Mouse (Mus musculus) midbrain, embryonic 12.5 days (tissue): ENCODE data around the gene Grik4. TPM values are rescaled to one million over a fixed set of nuclear protein-coding genes. Genes with fewer than 3 reads are reported as not detected.
A peak's percentile ranks its signal among the peaks of the same experiment; 100 is the strongest.
"Not testable (repeated sequence)": the region's sequence is repeated elsewhere in the genome, so short reads cannot be mapped to it uniquely, and the experiment has no call there.

Experiments used
- ATAC-seq: fragments of 200-750 bp; cut with Nextera tagmentation; 2 replicates; pipeline ENCODE4 v1.8.0; 2017; ENCODE audit warnings: low read depth, moderate TSS enrichment, moderate library complexity; ENCODE audit not compliant: low FRiP score
- H3K27ac ChIP-seq: fragments of 300-500 bp; sonication (generic); replicated peaks from 2 replicates; pipeline ENCODE4 v1.5.1; 2016; ENCODE audit warnings: mild to moderate bottlenecking
- H3K27me3 ChIP-seq: fragments of 300-500 bp; sonication (generic); 2 replicates; pipeline ENCODE4 v1.6.1; 2016; ENCODE audit warnings: mild to moderate bottlenecking
- H3K36me3 ChIP-seq: fragments of 300-500 bp; sonication (generic); 2 replicates; pipeline ENCODE4 v1.6.1; 2016
- H3K4me1 ChIP-seq: fragments of 300-500 bp; sonication (generic); 2 replicates; pipeline ENCODE4 v1.6.1; 2016
- H3K4me2 ChIP-seq: fragments of 300-500 bp; sonication (generic); replicated peaks from 2 replicates; pipeline ENCODE4 v1.6.1; 2016; ENCODE audit warnings: mild to moderate bottlenecking, moderate library complexity
- H3K4me3 ChIP-seq: fragments of 300-500 bp; sonication (generic); 2 replicates; pipeline ENCODE4 v1.5.1; 2016; ENCODE audit warnings: mild to moderate bottlenecking
- H3K9ac ChIP-seq: fragments of 300-500 bp; sonication (generic); replicated peaks from 2 replicates; pipeline ENCODE4 v1.6.1; 2016; ENCODE audit warnings: mild to moderate bottlenecking, moderate library complexity
- H3K9me3 ChIP-seq: fragments of 300-500 bp; sonication (generic); 2 replicates; pipeline ENCODE4 v1.6.1; 2016; ENCODE audit warnings: mild to moderate bottlenecking
- WGBS: fragments of 180-500 bp; shearing (Covaris S2); methylation state at CpG from one replicate; pipeline ENCODE4 v1.1.7; 2016; 5-methylcytosine and 5-hydroxymethylcytosine counted together
- polyA plus RNA-seq: library from polyadenylated mRNA; unstranded; fragments of >200 nt; fragmentation: Nextera tagmentation; extraction: Ambion mirVana; gene quantifications from 2 replicates; pipeline ENCODE4 v1.2.1, GENCODE M21; 2016

Gene Grik4
- polyA plus RNA-seq, 1 experiment from 2014 or later: 3.6 TPM

DNA sequence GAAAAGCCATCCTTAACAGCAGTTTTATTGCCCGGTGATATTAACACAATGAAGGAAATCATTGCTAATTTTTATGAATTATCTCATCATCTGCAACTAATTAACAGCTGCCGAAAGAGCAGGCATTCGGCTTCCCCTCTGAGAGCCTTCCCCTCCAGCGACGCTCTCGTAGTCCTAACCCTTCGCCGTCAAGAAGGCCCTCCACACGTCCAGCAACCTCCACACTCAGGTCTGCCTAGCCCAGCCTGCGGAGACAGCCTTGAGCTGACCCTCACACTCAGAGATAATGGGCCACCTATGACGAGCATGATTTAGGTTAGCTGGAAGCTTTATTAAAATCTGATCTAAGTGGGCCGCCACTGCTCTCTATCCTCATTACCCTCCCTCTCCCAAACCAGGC, 152.5 kb downstream of the Grik4 start:
- 0 out of 2 replicates have a peak, but pooled peaks cover 8% of the 10 kb centered on the region for H3K4me1 ChIP-seq
- no peak overlapping the region for H3K9ac ChIP-seq
- WGBS: 75% methylated on average over 12 of the region's 12 CpGs
- no peak overlapping the region for H3K4me3 ChIP-seq
- peaks cover 5% of the 10 kb centered on the region for H3K27me3 ChIP-seq
- no peak for ATAC-seq
- H3K9me3 ChIP-seq: no peaks in the 10 kb centered on the region
- H3K27ac ChIP-seq: no peak overlapping the region
- no peaks in the 10 kb centered on the region for H3K36me3 ChIP-seq
- no peak overlapping the region for H3K4me2 ChIP-seq

DNA sequence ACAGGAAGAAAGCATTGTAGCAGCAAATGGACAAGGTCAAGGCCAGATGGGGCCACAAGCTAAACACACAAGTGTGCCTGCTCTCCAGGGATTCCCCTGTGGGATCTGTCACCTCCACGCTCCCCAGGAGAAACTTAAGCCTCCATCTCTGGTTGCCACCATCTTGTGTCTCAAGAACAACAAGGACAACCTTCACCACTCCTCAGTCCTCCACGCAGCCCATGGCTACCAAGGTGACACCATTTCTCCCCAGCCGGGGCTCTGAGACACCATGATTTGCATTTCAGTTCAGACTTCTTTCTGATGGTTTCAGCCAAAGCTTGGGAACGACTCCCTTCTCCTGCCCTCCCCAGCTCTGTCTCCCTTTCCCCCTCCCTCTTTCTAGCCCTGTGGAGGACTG, 152.9 kb downstream of the Grik4 start:
- Histone ChIP-seq H3K9me3 (no peaks in the 10 kb centered on the region), H3K36me3 (no peaks in the 10 kb centered on the region), H3K4me3 (no peak overlapping the region), H3K27ac (no peak overlapping the region), H3K4me1 (0 out of 2 replicates have a peak, but pooled peaks cover 8% of the 10 kb centered on the region), H3K27me3 (peaks cover 5% of the 10 kb centered on the region), H3K4me2 (no peak overlapping the region), H3K9ac (no peak overlapping the region)
- WGBS: 70% methylated on average over 4 of the region's 4 CpGs
- no peak for ATAC-seq

- no peaks in the 10 kb centered on the region for H3K9me3 ChIP-seq
- no peak overlapping the region for H3K4me2 ChIP-seq
- no peak overlapping the region for H3K27ac ChIP-seq
- H3K27me3 ChIP-seq: peaks cover 5% of the 10 kb centered on the region
- H3K36me3 ChIP-seq: no peaks in the 10 kb centered on the region
- no peak overlapping the region for H3K4me3 ChIP-seq
- 18% methylated on average over 8 of the region's 8 CpGs for WGBS
- peaks cover 14% of the 10 kb centered on the region; the same call in 1 of the 2 replicates for H3K4me1 ChIP-seq
- H3K9ac ChIP-seq: no peak overlapping the region
- ATAC-seq: no peak
Measured at GRCm38 (mm10) chr9:42788471-42788870, 155.8 kb downstream of the Grik4 start.

- H3K9me3 ChIP-seq: no peaks in the 10 kb centered on the region
- H3K36me3 ChIP-seq: no peaks in the 10 kb centered on the region
- WGBS: 83% methylated on average over 5 of the region's 5 CpGs
- no peak overlapping the region for H3K4me3 ChIP-seq
- H3K9ac ChIP-seq: no peak overlapping the region
- H3K27ac ChIP-seq: no peak overlapping the region
- no peak overlapping the region for H3K4me2 ChIP-seq
- no peak for ATAC-seq
- peaks cover 5% of the 10 kb centered on the region for H3K27me3 ChIP-seq
- peaks cover 9% of the 10 kb centered on the region; the same call in 1 of the 2 replicates for H3K4me1 ChIP-seq
Measured at GRCm38 (mm10) chr9:42786882-42787281, 157.4 kb downstream of the Grik4 start.

GRCm38 (mm10) chr9:42786286-42786685, 158.0 kb downstream of the Grik4 start:
- Histone ChIP-seq H3K27me3 (peaks cover 5% of the 10 kb centered on the region), H3K9me3 (no peaks in the 10 kb centered on the region), H3K4me2 (no peak overlapping the region), H3K27ac (no peak overlapping the region), H3K36me3 (no peaks in the 10 kb centered on the region), H3K9ac (no peak overlapping the region), H3K4me3 (no peak overlapping the region), H3K4me1 (peaks cover 6% of the 10 kb centered on the region; the same call in 1 of the 2 replicates)
- ATAC-seq: no peak
- WGBS: 62% methylated on average over 2 of the region's 2 CpGs

- 64% methylated on average over 10 of the region's 10 CpGs for WGBS
- Histone ChIP-seq H3K36me3 (no peaks in the 10 kb centered on the region), H3K4me2 (no peak overlapping the region), H3K27ac (no peak overlapping the region; the same call in 1 of the 2 replicates), H3K27me3 (peaks cover 5% of the 10 kb centered on the region), H3K9ac (no peak overlapping the region), H3K4me1 (peaks cover 6% of the 10 kb centered on the region; the same call in 1 of the 2 replicates), H3K4me3 (no peak overlapping the region), H3K9me3 (no peaks in the 10 kb centered on the region)
- ATAC-seq: no peak
Measured at GRCm38 (mm10) chr9:42785173-42785830, 159.0 kb downstream of the Grik4 start.

DNA sequence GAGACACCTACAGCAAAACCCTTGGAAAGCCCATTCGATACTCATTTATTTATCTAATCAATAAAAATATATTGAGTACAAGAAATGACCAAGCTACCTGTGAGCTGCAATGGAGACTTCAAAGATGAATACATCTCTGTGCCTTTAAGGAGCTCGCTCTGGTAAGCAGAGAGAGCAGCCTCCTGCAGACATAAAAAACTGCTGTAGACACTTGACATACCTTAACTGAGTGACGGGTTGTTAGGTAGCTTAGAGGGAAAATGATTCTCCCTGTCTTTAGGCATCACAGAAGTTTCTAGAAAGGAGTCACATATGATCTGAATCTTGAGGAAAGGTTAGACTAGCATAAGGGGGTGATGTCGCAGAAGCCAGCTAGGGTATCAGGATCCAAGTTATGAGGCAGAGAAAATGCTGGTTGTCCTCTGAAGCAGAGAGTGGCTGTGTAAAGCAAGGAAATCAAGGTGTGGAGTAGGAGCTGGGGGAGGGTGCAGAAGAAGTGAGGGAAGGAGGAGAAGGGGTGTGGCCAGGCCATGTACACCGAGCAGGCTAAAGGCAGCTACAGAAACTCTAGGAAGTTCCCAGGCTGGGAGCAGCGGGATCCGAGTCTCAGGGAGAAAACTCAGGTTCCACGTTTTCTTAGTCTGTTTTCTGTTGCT, 160.9 kb downstream of the Grik4 start:
- Histone ChIP-seq H3K27ac (no peak overlapping the region), H3K4me2 (no peak overlapping the region), H3K9me3 (no peaks in the 10 kb centered on the region), H3K27me3 (no peaks in the 10 kb centered on the region), H3K4me3 (no peak overlapping the region), H3K36me3 (no peaks in the 10 kb centered on the region), H3K9ac (no peak overlapping the region), H3K4me1 (peaks cover 8% of the 10 kb centered on the region; the same call in 1 of the 2 replicates)
- ATAC-seq: no peak
- WGBS: 54% methylated on average over 8 of the region's 8 CpGs

- H3K9ac ChIP-seq, H3K27me3 ChIP-seq, H3K9me3 ChIP-seq, H3K27ac ChIP-seq, H3K4me2 ChIP-seq, ATAC-seq, H3K4me3 ChIP-seq, H3K36me3 ChIP-seq: not testable (repeated sequence)
- 77% methylated on average over 21 of the region's 21 CpGs for WGBS
- H3K4me1 ChIP-seq: peaks cover 12% of the 10 kb centered on the region; the same call in 1 of the 2 replicates
Measured at GRCm38 (mm10) chr9:42778471-42779263, 165.6 kb downstream of the Grik4 start.

DNA sequence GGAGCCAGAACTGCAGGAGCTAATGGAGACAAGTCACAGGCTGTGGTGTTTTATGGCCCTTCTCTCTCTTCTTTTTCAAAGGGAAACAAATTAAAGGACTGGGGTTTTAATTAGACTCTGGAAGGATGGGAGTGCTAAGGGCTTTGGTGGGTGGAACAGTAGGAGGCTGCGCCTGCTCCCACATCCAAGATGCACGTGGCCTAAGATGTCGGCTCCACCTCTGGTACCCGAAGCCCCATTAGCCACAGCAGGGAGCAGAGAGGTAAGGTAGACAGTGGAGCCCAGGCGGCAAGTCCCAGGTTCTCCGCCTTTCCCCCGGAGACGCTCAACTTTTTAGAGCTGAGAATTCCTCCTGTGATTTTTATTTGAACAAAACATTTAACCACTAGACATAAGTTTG, 166.4 kb downstream of the Grik4 start:
- 87% methylated on average over 8 of the region's 8 CpGs for WGBS

GRCm38 (mm10) chr9:42776804-42777203, 167.5 kb downstream of the Grik4 start:
- ATAC-seq: no peak
- 75% methylated on average over 9 of the region's 9 CpGs for WGBS

More for the DNA sequence above, 166.4 kb downstream of the Grik4 start:
- peaks cover 12% of the 10 kb centered on the region; the same call in 1 of the 2 replicates for H3K4me1 ChIP-seq
- H3K27ac ChIP-seq: no peak overlapping the region
- no peak overlapping the region for H3K9ac ChIP-seq
- H3K4me3 ChIP-seq: no peak overlapping the region
- no peaks in the 10 kb centered on the region for H3K9me3 ChIP-seq
- H3K36me3 ChIP-seq: no peaks in the 10 kb centered on the region
- ATAC-seq: no peak
- no peak overlapping the region for H3K4me2 ChIP-seq
- H3K27me3 ChIP-seq: 0 out of 2 replicates have a peak, but pooled peaks cover 3% of the 10 kb centered on the region

GRCm38 (mm10) chr9:42764823-42765560, 179.3 kb downstream of the Grik4 start:
- Histone ChIP-seq H3K4me2 (no peak overlapping the region), H3K9me3 (no peaks in the 10 kb centered on the region), H3K36me3 (no peaks in the 10 kb centered on the region), H3K4me3 (no peak overlapping the region), H3K27ac (peak overlapping the region; percentile 54; the same call in 1 of the 2 replicates), H3K4me1 (peaks cover 11% of the 10 kb centered on the region), H3K9ac (no peak overlapping the region), H3K27me3 (no peaks in the 10 kb centered on the region; the same call in 1 of the 2 replicates)
- 56% methylated on average over 11 of the region's 11 CpGs for WGBS
- no peak for ATAC-seq

More at GRCm38 (mm10) chr9:42776804-42777203, 167.5 kb downstream of the Grik4 start:
- Histone ChIP-seq H3K9ac (no peak overlapping the region), H3K4me2 (no peak overlapping the region), H3K36me3 (no peaks in the 10 kb centered on the region), H3K27me3 (0 out of 2 replicates have a peak, but pooled peaks cover 3% of the 10 kb centered on the region), H3K4me1 (peaks cover 12% of the 10 kb centered on the region; the same call in 1 of the 2 replicates), H3K9me3 (no peaks in the 10 kb centered on the region), H3K27ac (no peak overlapping the region), H3K4me3 (no peak overlapping the region)
